Mouse (Mus musculus): ENCODE results near the gene Evx1.

The Evx1 gene

DNA sequence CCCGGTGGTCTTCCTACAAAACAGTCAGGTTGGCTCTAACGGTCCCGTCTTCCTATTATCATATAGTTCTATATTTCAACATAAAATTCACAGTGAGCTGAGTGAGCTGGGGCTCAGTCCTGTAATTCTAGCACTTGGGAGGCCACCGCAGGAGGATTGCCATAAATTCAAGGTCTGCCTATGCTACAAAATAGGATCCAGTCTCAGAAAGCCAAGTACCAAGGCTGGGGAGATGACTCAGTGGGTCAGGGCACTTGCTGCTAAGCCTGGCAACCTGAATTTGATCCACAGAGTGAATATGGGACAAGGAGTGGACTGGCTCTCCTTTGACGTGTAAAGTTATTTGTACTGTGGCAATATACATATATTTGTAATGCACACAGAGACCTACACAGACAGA lies 29.4 kb upstream of the Evx1 start:
- no peak for ATAC-seq (ENCODE audit: insufficient number of reproducible peaks, low FRiP score, low TSS enrichment)

DNA sequence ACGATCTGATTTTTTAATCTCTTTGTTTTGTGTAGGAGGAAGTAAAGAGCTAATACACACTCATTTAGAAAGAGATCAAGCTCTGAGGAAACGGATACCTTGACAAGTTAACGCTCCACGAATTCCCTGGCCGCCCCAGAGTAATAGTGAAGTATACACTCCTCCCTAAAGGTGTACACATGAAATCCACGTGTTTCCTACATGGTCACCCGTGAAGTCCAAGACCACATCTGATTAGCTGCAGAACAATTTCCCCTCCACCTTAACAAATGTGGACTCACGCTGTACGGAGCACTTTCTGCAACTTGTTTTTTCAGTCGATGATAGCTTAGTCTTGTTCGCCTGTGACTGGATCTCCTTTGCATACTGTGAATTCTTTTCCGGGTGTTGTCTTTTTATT lies 23.1 kb upstream of the Evx1 start:
- ATAC-seq (ENCODE audit: insufficient number of reproducible peaks, low FRiP score, low TSS enrichment): no peak

DNA sequence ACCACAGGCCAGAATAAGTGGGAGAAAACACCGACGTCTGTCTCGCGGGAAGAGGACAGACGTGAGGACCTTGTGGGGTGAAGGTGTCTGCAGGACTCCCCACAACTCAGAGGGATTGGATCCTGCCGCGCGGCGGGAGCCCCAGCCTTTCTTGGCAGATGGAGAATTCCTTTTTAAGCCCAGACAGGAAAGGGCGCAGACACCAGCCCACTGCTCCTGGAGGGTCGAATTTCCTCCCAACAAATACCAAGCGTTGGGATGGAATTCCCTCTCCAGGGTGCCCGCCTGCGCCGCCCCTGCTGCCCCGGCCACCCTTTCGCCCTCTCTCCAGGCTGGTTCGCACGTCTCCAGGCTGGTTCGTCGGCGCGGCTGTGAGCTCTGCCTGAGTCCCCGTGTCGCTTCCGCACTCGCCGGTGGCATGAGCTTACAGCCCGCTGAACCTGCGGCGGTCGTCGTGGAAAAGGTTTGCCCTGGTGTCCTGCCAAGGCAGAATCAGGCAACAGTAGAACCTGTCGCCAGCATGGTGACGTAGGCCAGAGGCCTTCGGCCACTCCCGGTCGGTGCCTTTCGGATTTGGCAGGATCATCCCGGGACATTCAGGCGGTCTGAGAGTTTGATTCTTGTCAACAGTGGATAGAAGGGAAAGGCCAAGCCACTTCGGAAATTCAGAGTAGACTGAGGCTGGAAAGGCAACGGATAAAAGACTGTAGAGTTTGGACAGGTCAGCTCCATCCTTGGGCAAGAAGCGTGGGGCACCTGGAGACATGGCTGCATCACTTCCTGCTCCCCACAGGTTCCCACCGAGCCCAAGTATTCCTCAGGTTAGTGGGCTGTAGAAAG lies 22.1 kb upstream of the Evx1 start:
- no peak for ATAC-seq (ENCODE audit: insufficient number of reproducible peaks, low FRiP score, low TSS enrichment)

DNA sequence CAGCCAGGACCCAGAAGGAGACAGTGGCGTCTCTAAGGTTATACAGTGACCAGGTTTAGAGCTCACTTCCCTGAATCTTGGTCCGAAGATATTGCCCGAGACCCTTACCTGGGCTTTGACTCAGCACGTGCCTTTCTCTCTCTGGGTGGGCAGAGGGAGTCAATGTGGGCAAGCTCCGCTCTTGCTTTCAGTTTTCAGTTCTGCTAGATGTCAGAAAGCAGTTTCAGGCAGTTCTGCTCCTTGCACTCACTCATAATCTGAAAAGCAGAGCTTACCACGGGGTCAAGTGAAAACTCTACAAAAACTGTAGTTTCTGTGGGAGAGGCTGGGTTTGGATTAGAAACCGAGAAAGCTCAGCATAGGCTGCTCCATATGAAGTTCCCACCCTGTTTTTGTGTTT lies 21.0 kb upstream of the Evx1 start:
- ATAC-seq (ENCODE audit: insufficient number of reproducible peaks, low FRiP score, low TSS enrichment): no peak

DNA sequence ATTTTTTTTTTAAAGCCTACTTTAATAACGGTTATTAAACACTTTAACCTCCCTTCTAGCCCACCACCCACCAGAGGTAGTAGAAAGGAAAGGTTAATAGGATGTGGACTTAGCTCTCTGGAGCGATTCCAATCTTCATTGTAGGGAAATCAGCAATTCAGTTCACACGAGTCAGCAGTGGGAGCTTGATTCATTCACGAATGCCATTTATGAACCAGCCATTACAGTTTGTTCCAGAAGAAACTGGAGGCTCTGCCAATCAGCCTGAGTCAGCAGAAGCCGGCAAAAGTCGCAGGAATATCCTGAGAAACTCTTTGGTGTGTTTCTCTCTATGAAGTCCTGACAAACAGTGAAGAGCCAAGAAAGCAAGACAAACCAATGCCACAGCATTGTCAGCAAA lies 18.7 kb upstream of the Evx1 start:
- no peak for ATAC-seq (ENCODE audit: insufficient number of reproducible peaks, low FRiP score, low TSS enrichment)

DNA sequence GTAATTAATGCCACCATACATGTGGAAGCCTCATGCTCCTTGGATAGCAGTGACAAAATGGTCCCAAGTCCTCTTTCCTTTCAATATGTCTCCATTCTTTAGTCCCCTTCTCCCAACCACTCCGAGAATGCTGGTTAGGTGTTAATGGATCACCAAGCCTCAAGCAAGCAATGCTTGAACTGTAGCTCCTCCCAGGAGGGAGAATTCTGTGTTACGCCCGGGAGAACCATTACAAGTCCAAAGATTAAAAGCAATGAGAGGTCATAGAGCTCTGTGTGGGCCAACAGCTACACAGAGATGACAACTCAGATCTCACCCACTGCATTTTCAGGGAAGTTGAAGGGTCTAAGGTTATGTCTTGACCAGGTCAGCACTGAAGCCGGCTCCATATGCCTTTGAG lies 14.8 kb upstream of the Evx1 start:
- no peak for ATAC-seq (ENCODE audit: insufficient number of reproducible peaks, low FRiP score, low TSS enrichment)

DNA sequence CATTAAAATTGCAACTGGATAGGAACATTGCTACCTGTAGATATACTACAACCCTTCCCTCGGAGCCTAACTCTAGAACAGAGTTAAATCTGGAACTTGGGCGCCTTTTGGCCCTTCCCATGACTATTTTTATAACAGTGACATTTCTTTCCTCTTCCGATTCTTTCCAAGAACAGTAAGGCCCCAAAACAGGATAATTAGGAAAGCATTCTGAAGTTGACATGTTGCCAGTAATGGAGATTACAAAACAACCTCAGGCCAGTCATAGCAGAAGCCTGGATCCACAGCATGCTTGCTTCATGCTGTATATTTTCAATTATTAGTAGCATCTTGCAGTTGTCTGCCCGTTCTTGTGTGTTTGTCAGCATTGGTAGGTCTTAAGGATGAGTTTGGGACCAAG lies 12.5 kb upstream of the Evx1 start:
- ATAC-seq (ENCODE audit: insufficient number of reproducible peaks, low FRiP score, low TSS enrichment): no peak

DNA sequence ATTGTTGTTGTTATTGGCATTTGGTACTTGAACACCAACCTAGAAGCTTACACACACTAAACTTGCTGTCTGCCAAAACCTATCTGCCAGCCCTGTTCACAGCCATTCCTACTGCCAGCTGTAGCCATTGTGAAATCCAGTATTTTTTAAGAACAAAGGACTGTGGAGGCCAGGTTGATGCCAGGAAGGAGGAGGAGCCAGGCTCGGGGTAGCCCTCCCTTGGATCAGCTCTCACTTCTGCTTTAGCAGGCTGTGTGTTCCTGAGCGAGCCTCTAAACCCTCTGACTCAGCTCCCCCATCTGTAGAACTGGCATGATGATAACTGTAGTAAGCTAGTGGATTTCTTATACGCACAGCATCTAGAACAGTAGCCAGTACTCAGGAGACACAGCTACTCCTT lies 9.9 kb upstream of the Evx1 start:
- no peak for ATAC-seq (ENCODE audit: insufficient number of reproducible peaks, low FRiP score, low TSS enrichment)

DNA sequence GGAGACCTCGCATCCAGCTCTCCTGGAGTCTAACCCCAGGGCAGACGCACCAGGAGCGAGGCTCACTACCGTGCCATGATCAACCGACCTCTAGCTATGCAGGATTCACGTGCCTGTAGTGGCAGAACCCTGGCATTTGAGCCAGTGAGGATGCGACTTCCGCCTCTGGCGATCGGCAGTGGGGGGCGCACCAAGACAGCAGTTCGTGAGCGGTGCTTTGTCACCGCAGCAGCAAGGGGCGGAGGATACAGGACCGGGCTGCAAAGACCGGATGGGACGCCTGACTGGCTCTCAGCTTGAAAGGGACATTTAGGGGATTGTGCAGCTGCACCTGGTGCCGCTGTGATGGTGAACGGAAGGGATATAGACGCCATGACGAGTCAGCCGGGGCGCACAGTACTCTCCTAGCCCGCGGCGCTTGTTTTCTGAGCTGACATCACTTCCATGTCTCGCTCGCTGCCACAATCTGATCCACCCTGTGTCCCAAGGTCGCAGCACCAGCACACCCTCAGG lies 7.4 kb upstream of the Evx1 start:
- ATAC-seq (ENCODE audit: insufficient number of reproducible peaks, low FRiP score, low TSS enrichment): no peak

DNA sequence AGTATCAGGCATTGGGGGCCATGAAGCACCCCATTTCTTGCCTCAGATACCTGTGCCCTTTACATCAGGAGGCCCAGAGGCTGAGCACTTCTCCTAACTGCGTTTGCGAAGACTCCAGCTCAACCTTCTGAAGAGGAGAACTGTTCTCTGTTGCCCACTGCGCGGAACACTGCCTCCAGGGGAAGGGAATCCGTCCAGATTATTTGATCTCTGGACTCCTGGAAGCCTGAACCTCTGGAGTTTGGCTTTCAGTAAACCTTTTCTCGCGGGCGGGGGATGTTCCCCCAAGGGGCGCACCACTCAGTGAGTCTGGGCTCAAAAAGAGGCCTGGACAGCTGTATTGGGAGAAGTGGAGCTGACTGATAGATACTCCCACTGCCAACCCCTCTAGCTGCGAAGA lies 3.5 kb upstream of the Evx1 start:
- no peak for ATAC-seq (ENCODE audit: insufficient number of reproducible peaks, low FRiP score, low TSS enrichment)

DNA sequence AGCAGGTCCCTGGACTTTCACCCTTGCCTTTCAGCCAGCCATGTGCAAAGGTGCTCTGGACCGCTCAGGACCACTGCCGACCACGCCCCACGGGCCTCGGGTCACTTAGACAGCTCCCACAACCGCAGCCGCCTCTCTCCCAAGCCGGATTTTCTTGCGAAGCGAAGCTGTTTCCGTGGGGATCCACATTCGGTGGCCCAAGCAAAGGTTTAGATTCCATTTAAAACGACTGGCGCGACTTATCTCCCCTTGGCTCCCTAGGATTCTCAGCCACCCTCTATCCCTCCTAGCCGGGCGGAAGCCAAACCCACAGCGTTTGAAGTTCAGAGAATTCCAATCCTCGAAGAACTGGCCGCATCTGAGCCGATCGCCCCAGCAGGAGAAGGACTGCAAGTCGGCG lies 2.9 kb upstream of the Evx1 start:
- no peak for ATAC-seq (ENCODE audit: insufficient number of reproducible peaks, low FRiP score, low TSS enrichment)

DNA sequence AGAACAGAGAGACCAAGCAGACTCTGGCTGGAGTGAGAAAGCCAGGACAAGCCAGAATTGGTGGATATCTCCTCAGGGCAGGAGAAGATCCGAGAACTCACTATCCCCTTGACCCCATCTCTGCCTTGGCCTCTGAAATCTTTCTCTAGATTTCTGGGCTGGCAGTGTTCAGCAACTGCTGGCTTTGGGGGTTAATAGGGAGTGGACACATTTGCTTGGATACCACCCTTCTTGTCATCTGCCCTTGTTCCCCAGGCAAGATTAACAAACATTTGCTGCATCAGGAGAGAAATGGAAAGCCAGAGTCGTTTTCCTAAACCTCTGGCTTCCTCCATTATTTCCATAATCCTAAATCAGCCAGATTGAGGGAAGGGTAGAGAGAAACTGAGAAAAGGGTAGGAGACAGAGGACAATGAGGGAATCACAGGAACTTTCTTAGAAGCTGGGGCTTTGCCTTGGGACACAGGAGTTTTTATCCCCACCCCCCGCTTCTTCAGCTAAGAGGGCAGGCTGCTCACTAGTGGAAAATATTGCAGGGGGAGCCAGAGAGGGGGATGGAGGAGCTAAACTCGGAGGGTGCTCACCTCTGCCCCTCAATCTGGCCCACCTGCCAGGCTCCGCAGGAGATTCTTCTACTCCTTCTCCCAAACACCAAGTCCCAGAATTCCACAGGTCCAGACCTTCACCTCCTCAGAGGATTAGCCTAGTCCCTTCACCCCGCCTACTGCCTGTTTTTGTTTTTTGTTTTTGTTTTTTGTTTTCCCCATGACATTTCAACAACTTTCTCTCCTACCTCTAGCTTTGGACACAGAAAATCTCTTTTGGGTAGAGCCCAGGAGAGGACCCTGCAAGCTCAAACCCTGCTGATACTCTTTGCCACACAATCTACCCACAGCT lies 1.4 kb upstream of the Evx1 start:
- no peak for ATAC-seq (ENCODE audit: insufficient number of reproducible peaks, low FRiP score, low TSS enrichment)

DNA sequence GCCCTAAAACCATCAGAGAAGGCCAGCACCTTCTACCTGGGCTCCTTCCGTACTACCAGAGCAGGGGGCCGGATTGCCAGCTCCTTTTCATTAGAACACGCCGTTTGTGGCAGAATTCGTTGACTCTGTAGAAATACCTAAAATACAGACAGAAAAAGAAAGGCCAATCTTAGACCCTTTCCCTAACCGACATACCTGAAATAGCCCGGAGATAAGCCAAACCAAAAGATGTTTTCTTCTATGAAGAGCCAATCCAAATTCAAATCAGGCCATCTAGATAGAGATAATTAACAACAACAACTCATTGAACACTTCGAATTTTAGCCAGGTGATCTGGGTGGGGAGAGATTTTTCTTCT lies 761 bp upstream of the Evx1 start:
- no peak for ATAC-seq (ENCODE audit: insufficient number of reproducible peaks, low FRiP score, low TSS enrichment)

DNA sequence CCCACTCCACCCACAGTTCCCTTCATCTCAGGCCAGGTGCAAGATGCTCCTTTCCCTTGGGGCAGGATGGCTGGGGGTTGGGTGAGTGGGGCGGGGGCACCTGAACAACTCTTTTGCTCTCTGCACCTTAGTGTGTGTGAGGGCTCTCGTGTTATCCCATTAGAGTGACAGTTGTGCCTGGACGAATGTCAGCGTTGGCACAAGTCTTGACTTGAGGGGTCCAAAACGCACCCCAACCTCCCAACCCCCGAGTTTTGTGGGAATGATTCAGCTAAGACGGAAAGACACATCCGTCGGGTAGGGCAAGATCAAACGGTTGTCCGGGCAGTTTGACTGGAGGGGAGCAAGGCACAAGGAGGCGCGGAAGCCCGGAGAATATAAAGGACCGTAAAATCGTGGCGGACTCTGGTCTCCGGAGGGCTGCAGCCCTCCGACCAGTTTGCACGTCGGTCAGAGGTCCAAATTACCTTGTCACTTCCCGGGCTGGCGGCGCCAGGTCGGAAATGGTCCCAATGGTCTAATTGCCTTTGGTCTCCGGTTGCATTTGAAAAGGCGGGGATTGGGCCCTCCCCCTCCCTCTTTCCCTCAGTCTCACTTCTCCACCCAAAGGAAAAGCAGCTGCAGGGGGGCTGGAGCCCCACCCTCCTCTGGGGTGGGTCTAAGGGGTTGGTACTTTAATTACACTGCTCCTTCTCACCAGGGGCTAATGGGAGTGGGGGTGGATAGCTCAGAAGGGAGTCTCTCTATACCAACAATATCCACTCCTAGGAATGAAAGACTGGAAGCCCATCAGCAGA lies 1.2 kb downstream of the Evx1 start:
- no peak for ATAC-seq (ENCODE audit: insufficient number of reproducible peaks, low FRiP score, low TSS enrichment)

DNA sequence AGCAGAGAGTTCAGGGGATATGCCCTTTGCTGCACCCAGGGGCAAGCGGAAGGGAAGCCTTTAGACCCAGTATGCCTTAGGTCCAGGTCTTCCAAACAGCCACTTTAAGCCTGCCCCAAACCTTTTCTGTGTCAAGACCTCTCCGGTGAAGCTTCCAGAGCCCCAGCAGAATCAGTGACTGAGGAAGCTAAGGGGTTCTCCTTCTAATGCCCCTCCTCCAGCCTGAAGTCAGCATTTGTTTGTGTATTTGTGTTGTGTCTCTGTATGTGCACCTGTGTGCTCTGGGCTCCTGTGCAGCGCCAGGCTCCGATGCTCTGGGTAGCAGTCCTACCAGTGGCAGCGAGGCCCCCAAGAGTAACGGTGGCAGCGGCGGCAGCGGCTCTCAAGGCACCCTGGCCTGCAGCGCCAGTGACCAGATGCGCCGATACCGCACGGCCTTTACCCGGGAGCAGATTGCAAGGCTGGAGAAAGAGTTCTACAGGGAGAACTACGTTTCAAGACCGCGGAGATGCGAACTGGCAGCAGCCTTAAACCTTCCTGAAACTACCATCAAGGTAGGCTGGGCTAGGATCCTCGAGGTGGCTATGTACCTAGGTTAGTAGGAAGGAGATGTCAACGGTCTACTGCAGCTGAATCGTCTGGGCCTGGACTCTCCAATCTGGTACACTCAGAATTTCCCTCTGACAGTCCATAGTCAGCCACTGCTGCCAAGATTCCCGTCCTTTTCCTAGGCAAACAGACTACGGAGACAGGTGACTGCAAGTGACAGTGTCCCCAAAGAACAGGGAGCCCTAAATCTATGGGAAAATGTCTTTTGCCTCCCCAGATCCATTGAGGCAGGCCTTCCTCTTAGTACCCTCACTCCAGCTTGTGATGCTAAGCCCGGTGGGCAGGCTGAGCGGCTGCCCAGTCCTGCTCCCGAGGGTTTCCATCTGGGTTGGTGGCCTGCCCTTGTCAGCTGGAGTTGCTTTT lies 2.4 kb downstream of the Evx1 start:
- ATAC-seq (ENCODE audit: insufficient number of reproducible peaks, low FRiP score, low TSS enrichment): no peak

DNA sequence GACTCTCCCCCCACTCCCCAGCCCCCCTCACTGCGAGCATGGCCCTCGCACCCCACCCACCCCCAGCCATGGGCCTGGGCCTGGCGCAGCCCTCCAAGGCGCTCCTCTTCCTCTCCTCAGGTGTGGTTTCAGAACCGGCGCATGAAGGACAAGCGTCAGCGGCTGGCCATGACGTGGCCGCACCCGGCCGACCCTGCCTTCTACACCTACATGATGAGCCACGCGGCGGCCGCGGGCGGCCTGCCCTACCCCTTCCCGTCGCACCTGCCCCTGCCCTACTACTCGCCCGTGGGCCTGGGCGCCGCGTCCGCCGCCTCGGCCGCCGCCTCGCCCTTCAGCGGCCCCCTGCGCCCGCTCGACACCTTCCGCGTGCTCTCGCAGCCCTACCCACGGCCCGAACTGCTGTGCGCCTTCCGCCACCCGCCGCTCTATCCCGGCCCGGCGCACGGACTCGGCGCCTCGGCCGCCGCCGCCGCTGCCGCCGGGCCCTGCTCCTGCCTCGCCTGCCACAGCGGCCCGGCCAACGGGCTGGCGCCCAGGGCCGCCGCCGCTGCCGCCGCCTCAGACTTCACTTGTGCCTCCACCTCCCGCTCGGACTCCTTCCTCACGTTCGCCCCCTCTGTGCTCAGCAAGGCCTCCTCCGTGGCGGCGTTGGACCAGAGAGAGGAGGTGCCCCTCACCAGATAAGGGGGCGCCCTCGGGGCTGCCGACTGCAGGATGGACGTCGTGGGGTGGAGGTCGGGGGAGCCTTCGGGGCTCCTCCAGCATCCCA lies 3.3 kb downstream of the Evx1 start:
- no peak for ATAC-seq (ENCODE audit: insufficient number of reproducible peaks, low FRiP score, low TSS enrichment)

DNA sequence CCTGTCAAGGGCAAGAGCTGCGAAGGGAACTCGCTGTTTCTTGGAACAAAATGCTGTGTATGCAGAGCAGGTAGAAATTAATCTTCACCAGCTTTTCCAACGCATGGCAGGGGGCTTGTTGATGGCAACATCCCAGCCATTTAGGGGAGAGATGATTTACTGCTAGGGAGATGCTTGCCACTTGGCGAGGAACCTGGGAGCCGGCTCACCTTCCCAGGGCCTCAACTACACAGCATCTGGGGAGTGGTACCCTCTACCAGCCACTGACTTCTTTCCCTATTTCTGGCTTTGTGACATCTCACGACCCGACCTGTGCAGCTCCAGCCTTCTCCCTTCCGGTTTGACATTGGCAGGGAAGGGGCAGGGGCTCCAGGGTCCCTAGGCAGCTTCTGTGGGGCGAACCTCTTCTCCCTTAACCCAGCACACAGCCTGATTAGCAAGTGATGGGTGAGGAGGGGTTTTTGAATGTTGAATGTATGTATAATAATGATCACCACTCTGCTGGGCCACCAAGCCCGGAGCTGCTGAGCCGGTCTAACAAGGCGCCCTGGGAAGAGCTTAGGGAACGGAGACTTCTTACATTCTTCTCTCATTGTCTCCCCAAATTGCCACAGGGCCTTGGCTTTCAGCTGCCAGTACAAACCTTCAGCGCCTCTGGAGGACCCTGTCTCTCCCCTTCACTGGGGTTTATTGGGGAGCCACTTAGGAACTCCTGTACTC lies 4.3 kb downstream of the Evx1 start:
- no peak for ATAC-seq (ENCODE audit: insufficient number of reproducible peaks, low FRiP score, low TSS enrichment)

DNA sequence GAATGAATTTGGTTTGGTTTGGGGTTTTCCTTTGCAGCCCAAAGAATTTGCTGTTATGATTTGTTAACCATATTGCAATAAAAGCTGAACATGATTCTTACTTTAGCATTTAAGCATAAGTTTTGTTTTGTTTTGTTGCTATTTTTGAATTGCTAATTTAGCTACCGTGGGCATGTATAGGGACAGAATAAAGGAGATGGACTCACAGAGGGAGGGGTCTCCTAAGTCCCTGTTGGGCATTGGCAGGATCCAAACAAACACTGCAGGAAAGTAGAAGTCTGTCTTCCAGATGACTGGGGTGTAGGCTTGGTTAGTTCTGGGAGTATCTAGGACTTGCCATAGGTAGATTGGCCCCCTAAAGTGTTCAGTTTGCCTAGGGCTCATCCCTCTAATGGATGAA lies 5.0 kb downstream of the Evx1 start:
- ATAC-seq (ENCODE audit: insufficient number of reproducible peaks, low FRiP score, low TSS enrichment): no peak
